Mouse (Mus musculus) MEL (cell line): ENCODE results near the gene Sik3. TPM values are rescaled to one million over a fixed set of nuclear protein-coding genes. Genes with fewer than 3 reads are reported as not detected.
A peak's percentile ranks its signal among the peaks of the same experiment; 100 is the strongest.

Experiments used
- DNase-seq: peaks from one replicate; pipeline ENCODE4 v3.0.0; 2011; ENCODE audit warnings: low read depth, low spot score
- H3K27ac ChIP-seq: 2 replicates; pipeline ENCODE4 v1.5.1; 2012; ENCODE audit warnings: low read depth, mild to moderate bottlenecking, control low read depth, low read length, moderate library complexity; ENCODE audit not compliant: control insufficient read depth
- H3K27me3 ChIP-seq, 2 experiments: fragments of 150-350 bp in 1 of 2; sonication (generic) in 1 of 2; 2 replicates each; pipeline ENCODE4 v1.6.1; 2012; ENCODE audit warnings: low read length in 2 of 2, mild to moderate bottlenecking in 2 of 2, improper control_type of control experiment in 1 of 2, moderate library complexity in 1 of 2; ENCODE audit not compliant: insufficient read depth in 2 of 2, control insufficient read depth in 1 of 2
- H3K36me3 ChIP-seq, 2 experiments: 2 replicates each; pipeline ENCODE4 v1.6.1; 2012 to 2014; ENCODE audit warnings: low read length in 2 of 2, improper control_type of control experiment in 1 of 2, inconsistent platforms in 1 of 2, mild to moderate bottlenecking in 1 of 2; ENCODE audit not compliant: insufficient read depth in 2 of 2, control insufficient read depth in 1 of 2
- H3K4me1 ChIP-seq, 2 experiments: fragments of 150-350 bp in 1 of 2; sonication (generic) in 1 of 2; 2 replicates each; pipeline ENCODE4 v1.6.1; 2012; ENCODE audit warnings: low read length in 2 of 2, improper control_type of control experiment in 1 of 2, mild to moderate bottlenecking in 1 of 2; ENCODE audit not compliant: insufficient read depth in 2 of 2, control insufficient read depth in 1 of 2
- H3K4me3 ChIP-seq, 2 experiments: fragments of 150-350 bp in 1 of 2; sonication (generic) in 1 of 2; 2 replicates each; pipeline ENCODE4 v1.5.1; 2012; ENCODE audit warnings: low read depth in 2 of 2, low read length in 2 of 2, mild to moderate bottlenecking in 2 of 2, moderate library complexity in 2 of 2, control low read depth in 1 of 2, improper control_type of control experiment in 1 of 2; ENCODE audit not compliant: control insufficient read depth in 1 of 2, insufficient read depth in 1 of 2
- H3K79me2 ChIP-seq: 2 replicates; pipeline ENCODE4 v1.6.1; 2012; ENCODE audit warnings: mild to moderate bottlenecking, low read length, moderate library complexity; ENCODE audit not compliant: control insufficient read depth, poor library complexity, insufficient read depth
- H3K9ac ChIP-seq: 2 replicates; pipeline ENCODE4 v1.6.1; 2012; ENCODE audit warnings: low read depth, mild to moderate bottlenecking, control low read depth, low read length, moderate library complexity; ENCODE audit not compliant: control insufficient read depth, poor library complexity, severe bottlenecking
- H3K9me3 ChIP-seq: fragments of 150-350 bp; sonication (generic); replicated peaks from 2 replicates; pipeline ENCODE4 v1.6.1; 2012; ENCODE audit warnings: mild to moderate bottlenecking, low read length, improper control_type of control experiment, moderate library complexity; ENCODE audit not compliant: insufficient read depth
- BHLHE40 ChIP-seq: IDR thresholded peaks from 2 replicates; pipeline ENCODE4 v1.6.1; 2012; ENCODE audit warnings: low read depth, mild to moderate bottlenecking, inconsistent platforms, low read length, improper control_type of control experiment, borderline replicate concordance
- CHD1 ChIP-seq: IDR thresholded peaks from 2 replicates; pipeline ENCODE4 v1.6.1; 2012; ENCODE audit warnings: low read depth, mild to moderate bottlenecking, inconsistent platforms, low read length, improper control_type of control experiment
- CHD2 ChIP-seq: IDR thresholded peaks from 2 replicates; pipeline ENCODE4 v1.6.1; 2011; ENCODE audit warnings: low read length, improper control_type of control experiment
- CTCF ChIP-seq, 3 experiments: IDR thresholded peaks in 2 of 3; conservative IDR thresholded peaks in 1 of 3; 2 replicates each; pipeline ENCODE4 v1.5.1; 2011 to 2012; ENCODE audit warnings: low read length in 3 of 3, low read depth in 2 of 3, mild to moderate bottlenecking in 2 of 3, improper control_type of control experiment in 1 of 3, inconsistent platforms in 1 of 3, mixed read lengths in 1 of 3, moderate library complexity in 1 of 3; ENCODE audit not compliant: control insufficient read depth in 1 of 3, insufficient read depth in 1 of 3, poor library complexity in 1 of 3, severe bottlenecking in 1 of 3
- E2F4 ChIP-seq: IDR thresholded peaks from 2 replicates; pipeline ENCODE4 v1.6.1; 2011; ENCODE audit warnings: low read depth, low read length, improper control_type of control experiment, borderline replicate concordance
- ELF1 ChIP-seq: IDR thresholded peaks from 2 replicates; pipeline ENCODE4 v1.6.1; 2014; ENCODE audit warnings: low read depth, mild to moderate bottlenecking, inconsistent platforms, low read length, improper control_type of control experiment, moderate library complexity
- EP300 ChIP-seq, 2 experiments: IDR thresholded peaks; 2 replicates each; pipeline ENCODE4 v1.6.1; 2011; ENCODE audit warnings: improper control_type of control experiment in 2 of 2, low read length in 2 of 2, low read depth in 1 of 2, mild to moderate bottlenecking in 1 of 2
- ETS1 ChIP-seq: IDR thresholded peaks from 2 replicates; pipeline ENCODE4 v1.6.1; 2012; ENCODE audit warnings: low read depth, mild to moderate bottlenecking, inconsistent platforms, low read length, improper control_type of control experiment, moderate library complexity
- GABPA ChIP-seq: IDR thresholded peaks from 2 replicates; pipeline ENCODE4 v1.6.1; 2012; ENCODE audit warnings: low read depth, mild to moderate bottlenecking, inconsistent platforms, low read length, improper control_type of control experiment, moderate library complexity
- HCFC1 ChIP-seq: IDR thresholded peaks from 2 replicates; pipeline ENCODE4 v1.6.1; 2012; ENCODE audit warnings: low read depth, mild to moderate bottlenecking, inconsistent platforms, low read length, improper control_type of control experiment, moderate library complexity
- JUND ChIP-seq: IDR thresholded peaks from 2 replicates; pipeline ENCODE4 v1.6.1; 2011; ENCODE audit warnings: low read depth, mild to moderate bottlenecking, improper control_type of control experiment, low read length
- KAT2A ChIP-seq: conservative IDR thresholded peaks from 2 replicates; pipeline ENCODE4 v1.6.1; 2012; ENCODE audit warnings: low read depth, low read length, improper control_type of control experiment, inconsistent platforms
- MAFK ChIP-seq: IDR thresholded peaks from 2 replicates; pipeline ENCODE4 v1.6.1; 2011; ENCODE audit warnings: low read depth, mild to moderate bottlenecking, low read length, improper control_type of control experiment, borderline replicate concordance
- MEF2A ChIP-seq: IDR thresholded peaks from 2 replicates; pipeline ENCODE4 v1.6.1; 2014; ENCODE audit warnings: low read depth, mild to moderate bottlenecking, inconsistent platforms, low read length, improper control_type of control experiment; ENCODE audit not compliant: poor library complexity, insufficient replicate concordance, severe bottlenecking; ENCODE audit errors: extremely low read depth
- MXI1 ChIP-seq: IDR thresholded peaks from 2 replicates; pipeline ENCODE4 v1.6.1; 2011; ENCODE audit warnings: mild to moderate bottlenecking, low read depth, low read length, improper control_type of control experiment
- MYB ChIP-seq: IDR thresholded peaks from 2 replicates; pipeline ENCODE4 v1.6.1; 2011; ENCODE audit warnings: mild to moderate bottlenecking, low read depth, low read length, improper control_type of control experiment
- MYC ChIP-seq: IDR thresholded peaks from 2 replicates; pipeline ENCODE4 v1.6.1; 2011; ENCODE audit warnings: low read depth, mild to moderate bottlenecking, low read length, improper control_type of control experiment, moderate library complexity
- NELFE ChIP-seq: IDR thresholded peaks from 2 replicates; pipeline ENCODE4 v1.6.1; 2011; ENCODE audit warnings: low read depth, low read length, improper control_type of control experiment
- NRF1 ChIP-seq: IDR thresholded peaks from 2 replicates; pipeline ENCODE4 v1.6.1; 2014; ENCODE audit warnings: low read depth, mild to moderate bottlenecking, inconsistent platforms, low read length, improper control_type of control experiment, moderate library complexity; ENCODE audit not compliant: poor library complexity, insufficient read depth, severe bottlenecking
- POLR2A ChIP-seq, 2 experiments: IDR thresholded peaks; 2 replicates each; pipeline ENCODE4 v1.6.1; 2011 to 2012; ENCODE audit warnings: low read length in 2 of 2, mild to moderate bottlenecking in 2 of 2, control low read depth in 1 of 2, improper control_type of control experiment in 1 of 2, low read depth in 1 of 2, moderate library complexity in 1 of 2; ENCODE audit not compliant: control insufficient read depth in 1 of 2, insufficient read depth in 1 of 2, poor library complexity in 1 of 2
- POLR2AphosphoS2 ChIP-seq: IDR thresholded peaks from 2 replicates; pipeline ENCODE4 v1.6.1; 2011; ENCODE audit warnings: low read length, improper control_type of control experiment
- POLR2AphosphoS5 ChIP-seq: IDR thresholded peaks from 2 replicates; pipeline ENCODE4 v1.6.1; 2012; ENCODE audit warnings: low read depth, borderline replicate concordance, mild to moderate bottlenecking, inconsistent platforms, low read length, moderate library complexity, mixed read lengths
- RAD21 ChIP-seq: IDR thresholded peaks from 2 replicates; pipeline ENCODE4 v1.6.1; 2011; ENCODE audit warnings: mild to moderate bottlenecking, low read depth, low read length, improper control_type of control experiment
- RCOR1 ChIP-seq: IDR thresholded peaks from 2 replicates; pipeline ENCODE4 v1.6.1; 2012; ENCODE audit warnings: low read depth, mild to moderate bottlenecking, inconsistent platforms, low read length, improper control_type of control experiment
- SIN3A ChIP-seq: IDR thresholded peaks from 2 replicates; pipeline ENCODE4 v1.6.1; 2012; ENCODE audit warnings: low read length, improper control_type of control experiment, inconsistent platforms
- SMC3 ChIP-seq: IDR thresholded peaks from 2 replicates; pipeline ENCODE4 v1.6.1; 2011; ENCODE audit warnings: low read depth, low read length, improper control_type of control experiment
- TAL1 ChIP-seq: IDR thresholded peaks from 2 replicates; pipeline ENCODE4 v1.6.1; 2012; ENCODE audit warnings: mild to moderate bottlenecking, inconsistent platforms, low read length, moderate library complexity, mixed read lengths
- TBP ChIP-seq: IDR thresholded peaks from 2 replicates; pipeline ENCODE4 v1.8.0; 2011; ENCODE audit warnings: low read depth, low read length, improper control_type of control experiment
- TCF12 ChIP-seq: IDR thresholded peaks from 2 replicates; pipeline ENCODE4 v1.6.1; 2014; ENCODE audit warnings: low read depth, mild to moderate bottlenecking, inconsistent platforms, low read length, improper control_type of control experiment, moderate library complexity
- UBTF ChIP-seq: IDR thresholded peaks from 2 replicates; pipeline ENCODE4 v1.6.1; 2012; ENCODE audit warnings: low read depth, mild to moderate bottlenecking, inconsistent platforms, low read length, improper control_type of control experiment, moderate library complexity, borderline replicate concordance; ENCODE audit not compliant: insufficient read depth
- USF1 ChIP-seq: IDR thresholded peaks from 2 replicates; pipeline ENCODE4 v1.6.1; 2014; ENCODE audit warnings: low read depth, mild to moderate bottlenecking, inconsistent platforms, low read length, improper control_type of control experiment, moderate library complexity
- USF2 ChIP-seq, 2 experiments: IDR thresholded peaks; 2 replicates each; pipeline ENCODE4 v1.6.1; 2011 to 2012; ENCODE audit warnings: improper control_type of control experiment in 2 of 2, low read length in 2 of 2, borderline replicate concordance in 1 of 2, inconsistent platforms in 1 of 2, low read depth in 1 of 2, mild to moderate bottlenecking in 1 of 2; ENCODE audit not compliant: insufficient read depth in 1 of 2
- ZC3H11A ChIP-seq: IDR thresholded peaks from 2 replicates; pipeline ENCODE4 v1.6.1; 2012; ENCODE audit warnings: low read depth, mild to moderate bottlenecking, inconsistent platforms, low read length, improper control_type of control experiment
- ZKSCAN1 ChIP-seq: IDR thresholded peaks from 2 replicates; pipeline ENCODE4 v1.6.1; 2012; ENCODE audit warnings: low read depth, mild to moderate bottlenecking, inconsistent platforms, low read length, improper control_type of control experiment, moderate library complexity
- ZMIZ1 ChIP-seq: IDR thresholded peaks from 2 replicates; pipeline ENCODE4 v1.6.1; 2012; ENCODE audit warnings: low read depth, mild to moderate bottlenecking, inconsistent platforms, low read length, improper control_type of control experiment, moderate library complexity
- ZNF384 ChIP-seq: IDR thresholded peaks from 2 replicates; pipeline ENCODE4 v1.6.1; 2012; ENCODE audit warnings: low read depth, mild to moderate bottlenecking, inconsistent platforms, low read length, improper control_type of control experiment
- polyA plus RNA-seq, 2 experiments: library from polyadenylated mRNA; stranded (reverse) in 1 of 2; unstranded in 1 of 2; fragments of >175 nt in 1 of 2; fragments of >200 nt in 1 of 2; gene quantifications; 2 replicates each; pipeline versions ENCODE4 v1.2.1 to v1.2.4; 2012; ENCODE audit warnings: low replicate concordance in 2 of 2, low read depth in 1 of 2; ENCODE audit not compliant: insufficient read length in 2 of 2, insufficient read depth in 1 of 2, missing spikeins in 1 of 2
- total RNA-seq: library from RNA; depleted of rRNA; stranded (reverse); fragments of 300-350 nt; gene quantifications from 2 replicates; pipeline ENCODE4 v1.2.3, GENCODE M21; 2012

The Sik3 gene
- total and polyA plus RNA-seq, 3 experiments: 78.7 to 111 TPM; not detected in 1

DNA sequence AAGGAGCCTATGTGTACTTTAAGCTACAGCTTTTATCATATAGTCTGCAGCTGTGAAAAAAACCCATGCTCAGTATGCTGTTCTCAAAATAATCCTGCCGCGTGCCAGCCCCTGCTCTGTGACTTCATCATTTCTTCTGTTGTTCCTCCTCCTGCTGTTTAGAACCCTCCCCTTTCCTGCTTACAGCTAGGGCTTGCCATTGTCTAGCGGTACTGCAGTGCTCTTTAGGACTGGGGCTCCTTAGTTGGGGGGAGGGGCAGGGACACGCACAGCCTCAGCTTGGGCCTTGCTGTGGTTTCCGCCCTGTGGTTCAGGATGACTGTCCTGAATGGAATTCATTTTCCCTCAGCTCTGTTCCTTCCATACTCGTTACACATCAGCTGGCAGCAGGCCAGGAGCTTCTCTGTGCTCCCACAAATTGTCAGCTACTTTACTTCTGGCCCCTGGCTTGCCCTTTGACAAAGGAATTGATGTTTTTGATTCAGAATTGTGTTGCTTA, 107.4 kb downstream of the Sik3 start:
- DNase-seq: peak; percentile 92
- Histone ChIP-seq H3K4me1 (peaks cover 24 to 28% of the 10 kb centered on the region in 2 experiments), H3K79me2 (peaks cover 21% of the 10 kb centered on the region), H3K9ac (peak overlapping the region; percentile 3; the same call in 1 of the 2 replicates), H3K27ac (peak overlapping the region; percentile 44), H3K9me3 (no peaks in the 10 kb centered on the region), H3K36me3 (peaks cover 13 to 33% of the 10 kb centered on the region in 2 experiments), H3K27me3 (no peaks in the 10 kb centered on the region), H3K4me3 (peak overlapping the region in 1 of 2 experiments; percentile 24; a peak in 1 of 4 replicates)
- TF ChIP-seq TAL1: peak; percentile 73
- no peak for TF ChIP-seq ZKSCAN1
- peak; percentile 92 for TF ChIP-seq ETS1
- TF ChIP-seq ZMIZ1: no peak
- peak; percentile 28; the same call in 1 of the 2 replicates for TF ChIP-seq ZC3H11A
- no peak for TF ChIP-seq JUND
- TF ChIP-seq MYB: no peak
- TF ChIP-seq POLR2AphosphoS2: no peak
- TF ChIP-seq USF1: 0 out of 2 replicates have a peak, but pooled peaks have one; percentile 8
- TF ChIP-seq SIN3A: peak; percentile 84
- no peak for TF ChIP-seq SMC3
- no peak for TF ChIP-seq GABPA
- TF ChIP-seq POLR2AphosphoS5: no peak
- TF ChIP-seq POLR2A (IDR thresholded peaks at IDR 0.05; ENCODE audit: control insufficient read depth in 1 of 2, insufficient read depth in 1 of 2, low read depth in 1 of 2, low read length in 2 of 2, poor library complexity in 1 of 2): no peak
- TF ChIP-seq HCFC1: no peak
- TF ChIP-seq MXI1: peak; percentile 89
- peak; percentile 89 for TF ChIP-seq MYC
- peak; percentile 24; the same call in 1 of the 2 replicates for TF ChIP-seq ELF1
- TF ChIP-seq RCOR1: peak; percentile 59
- 0 out of 2 replicates have a peak, but pooled peaks have one; percentile 65 for TF ChIP-seq MEF2A
- TF ChIP-seq RAD21: no peak
- TF ChIP-seq TCF12: peak; percentile 73
- TF ChIP-seq MAFK: peak; percentile 12; the same call in 1 of the 2 replicates
- peak; percentile 65 to 69 for TF ChIP-seq EP300 (IDR thresholded peaks at IDR 0.05; ENCODE audit: low read depth in 1 of 2, low read length in 2 of 2)
- TF ChIP-seq CHD1: no peak
- TF ChIP-seq UBTF: no peak
- no peak for TF ChIP-seq E2F4
- no peak for TF ChIP-seq NRF1
- TF ChIP-seq TBP: 0 out of 2 replicates have a peak, but pooled peaks have one; percentile 21
- peak; percentile 85 for TF ChIP-seq ZNF384
- TF ChIP-seq CTCF (IDR thresholded peaks at IDR 0.05 in 2 of 3, conservative IDR thresholded peaks at IDR 0.05 in 1 of 3; ENCODE audit: control insufficient read depth in 1 of 3, insufficient read depth in 1 of 3, low read depth in 2 of 3, low read length in 3 of 3, poor library complexity in 1 of 3, severe bottlenecking in 1 of 3): no peak
- no peak for TF ChIP-seq KAT2A
- no peak; the same call in 1 of the 2 replicates for TF ChIP-seq CHD2
- TF ChIP-seq NELFE: no peak
- TF ChIP-seq BHLHE40: peak; percentile 88
- no peak for TF ChIP-seq USF2 (IDR thresholded peaks at IDR 0.05; ENCODE audit: borderline replicate concordance in 1 of 2, insufficient read depth in 1 of 2, low read depth in 1 of 2, low read length in 2 of 2)
